Mouse (Mus musculus): ENCODE measurements around the gene Adcy5. TPM values are rescaled to one million over a fixed set of nuclear protein-coding genes. Genes with fewer than 3 reads are reported as not detected.

Gene Adcy5
- polyA plus RNA-seq, 1 experiment = 2.8 TPM

GRCm38 (mm10) chr16:35172195-35172594, 17.5 kb downstream of the Adcy5 start:
- no peaks in the 10 kb centered on the region for H3K27me3 ChIP-seq (ENCODE audit: control insufficient read depth, insufficient read depth, low read length)
- no peaks in the 10 kb centered on the region for H3K36me3 ChIP-seq (ENCODE audit: control insufficient read depth, insufficient read depth, low read length)
- H3K27ac ChIP-seq (ENCODE audit: control insufficient read depth, insufficient read depth, low read depth, low read length) = no peak overlapping the region
- H3K4me3 ChIP-seq (ENCODE audit: control insufficient read depth, low read depth, low read length) = no peak overlapping the region
- TF ChIP-seq POLR2A (IDR thresholded peaks at IDR 0.05; ENCODE audit: control insufficient read depth, low read depth, low read length) = no peak
- no peak for TF ChIP-seq CTCF (IDR thresholded peaks at IDR 0.05; ENCODE audit: control insufficient read depth, insufficient read depth, insufficient replicate concordance, low read depth, low read length)
- H3K4me1 ChIP-seq (ENCODE audit: control insufficient read depth, insufficient read depth, low read length) = no peaks in the 10 kb centered on the region; the same call in 1 of the 2 replicates

GRCm38 (mm10) chr16:35178516-35178915, 23.8 kb downstream of the Adcy5 start:
- no peak for TF ChIP-seq POLR2A (IDR thresholded peaks at IDR 0.05; ENCODE audit: control insufficient read depth, low read depth, low read length)
- no peak for TF ChIP-seq CTCF (IDR thresholded peaks at IDR 0.05; ENCODE audit: control insufficient read depth, insufficient read depth, insufficient replicate concordance, low read depth, low read length)
- Histone ChIP-seq H3K4me3 (ENCODE audit: control insufficient read depth, low read depth, low read length) (no peak overlapping the region), H3K27me3 (ENCODE audit: control insufficient read depth, insufficient read depth, low read length) (no peaks in the 10 kb centered on the region), H3K27ac (ENCODE audit: control insufficient read depth, insufficient read depth, low read depth, low read length) (no peak overlapping the region), H3K36me3 (ENCODE audit: control insufficient read depth, insufficient read depth, low read length) (no peaks in the 10 kb centered on the region), H3K4me1 (ENCODE audit: control insufficient read depth, insufficient read depth, low read length) (no peaks in the 10 kb centered on the region; the same call in 1 of the 2 replicates)

- H3K27me3 ChIP-seq (ENCODE audit: control insufficient read depth, insufficient read depth, low read length) = no peaks in the 10 kb centered on the region
- no peak overlapping the region for H3K4me3 ChIP-seq (ENCODE audit: control insufficient read depth, low read depth, low read length)
- H3K27ac ChIP-seq (ENCODE audit: control insufficient read depth, insufficient read depth, low read depth, low read length) = no peak overlapping the region
- H3K4me1 ChIP-seq (ENCODE audit: control insufficient read depth, insufficient read depth, low read length) = no peaks in the 10 kb centered on the region; the same call in 1 of the 2 replicates
- no peaks in the 10 kb centered on the region for H3K36me3 ChIP-seq (ENCODE audit: control insufficient read depth, insufficient read depth, low read length)
- no peak for TF ChIP-seq CTCF (IDR thresholded peaks at IDR 0.05; ENCODE audit: control insufficient read depth, insufficient read depth, insufficient replicate concordance, low read depth, low read length)
- TF ChIP-seq POLR2A (IDR thresholded peaks at IDR 0.05; ENCODE audit: control insufficient read depth, low read depth, low read length) = no peak
Measured at GRCm38 (mm10) chr16:35179082-35179481, 24.4 kb downstream of the Adcy5 start.

GRCm38 (mm10) chr16:35183161-35183560, 28.5 kb downstream of the Adcy5 start:
- H3K4me3 ChIP-seq (ENCODE audit: control insufficient read depth, low read depth, low read length) = no peak overlapping the region
- no peak overlapping the region for H3K27ac ChIP-seq (ENCODE audit: control insufficient read depth, insufficient read depth, low read depth, low read length)
- no peaks in the 10 kb centered on the region; the same call in 1 of the 2 replicates for H3K4me1 ChIP-seq (ENCODE audit: control insufficient read depth, insufficient read depth, low read length)
- no peaks in the 10 kb centered on the region for H3K27me3 ChIP-seq (ENCODE audit: control insufficient read depth, insufficient read depth, low read length)
- no peak for TF ChIP-seq POLR2A (IDR thresholded peaks at IDR 0.05; ENCODE audit: control insufficient read depth, low read depth, low read length)
- no peak for TF ChIP-seq CTCF (IDR thresholded peaks at IDR 0.05; ENCODE audit: control insufficient read depth, insufficient read depth, insufficient replicate concordance, low read depth, low read length)
- no peaks in the 10 kb centered on the region for H3K36me3 ChIP-seq (ENCODE audit: control insufficient read depth, insufficient read depth, low read length)

GRCm38 (mm10) chr16:35188111-35188510, 33.4 kb downstream of the Adcy5 start:
- Histone ChIP-seq H3K4me3 (ENCODE audit: control insufficient read depth, low read depth, low read length) (no peak overlapping the region), H3K36me3 (ENCODE audit: control insufficient read depth, insufficient read depth, low read length) (no peaks in the 10 kb centered on the region), H3K4me1 (ENCODE audit: control insufficient read depth, insufficient read depth, low read length) (no peaks in the 10 kb centered on the region; the same call in 1 of the 2 replicates), H3K27me3 (ENCODE audit: control insufficient read depth, insufficient read depth, low read length) (no peaks in the 10 kb centered on the region), H3K27ac (ENCODE audit: control insufficient read depth, insufficient read depth, low read depth, low read length) (no peak overlapping the region)
- no peak for TF ChIP-seq POLR2A (IDR thresholded peaks at IDR 0.05; ENCODE audit: control insufficient read depth, low read depth, low read length)
- no peak for TF ChIP-seq CTCF (IDR thresholded peaks at IDR 0.05; ENCODE audit: control insufficient read depth, insufficient read depth, insufficient replicate concordance, low read depth, low read length)

- no peaks in the 10 kb centered on the region for H3K36me3 ChIP-seq (ENCODE audit: control insufficient read depth, insufficient read depth, low read length)
- H3K27me3 ChIP-seq (ENCODE audit: control insufficient read depth, insufficient read depth, low read length) = no peaks in the 10 kb centered on the region
- H3K4me1 ChIP-seq (ENCODE audit: control insufficient read depth, insufficient read depth, low read length) = no peaks in the 10 kb centered on the region; the same call in 1 of the 2 replicates
- no peak overlapping the region for H3K4me3 ChIP-seq (ENCODE audit: control insufficient read depth, low read depth, low read length)
- TF ChIP-seq CTCF (IDR thresholded peaks at IDR 0.05; ENCODE audit: control insufficient read depth, insufficient read depth, insufficient replicate concordance, low read depth, low read length) (no peak), POLR2A (IDR thresholded peaks at IDR 0.05; ENCODE audit: control insufficient read depth, low read depth, low read length) (no peak)
- H3K27ac ChIP-seq (ENCODE audit: control insufficient read depth, insufficient read depth, low read depth, low read length) = no peak overlapping the region
Measured at GRCm38 (mm10) chr16:35189420-35190141, 34.9 kb downstream of the Adcy5 start.

- TF ChIP-seq POLR2A (IDR thresholded peaks at IDR 0.05; ENCODE audit: control insufficient read depth, low read depth, low read length) (no peak), CTCF (IDR thresholded peaks at IDR 0.05; ENCODE audit: control insufficient read depth, insufficient read depth, insufficient replicate concordance, low read depth, low read length) (no peak)
Measured at GRCm38 (mm10) chr16:35190777-35191176, 36.1 kb downstream of the Adcy5 start.

More at GRCm38 (mm10) chr16:35190777-35191176, 36.1 kb downstream of the Adcy5 start:
- H3K27me3 ChIP-seq (ENCODE audit: control insufficient read depth, insufficient read depth, low read length) = no peaks in the 10 kb centered on the region
- H3K36me3 ChIP-seq (ENCODE audit: control insufficient read depth, insufficient read depth, low read length) = no peaks in the 10 kb centered on the region
- H3K4me3 ChIP-seq (ENCODE audit: control insufficient read depth, low read depth, low read length) = no peak overlapping the region
- no peak overlapping the region for H3K27ac ChIP-seq (ENCODE audit: control insufficient read depth, insufficient read depth, low read depth, low read length)
- no peaks in the 10 kb centered on the region; the same call in 1 of the 2 replicates for H3K4me1 ChIP-seq (ENCODE audit: control insufficient read depth, insufficient read depth, low read length)
